Mouse (Mus musculus) urinary bladder, postnatal 10 days (tissue): ENCODE data around the gene Actn3.
A peak's percentile ranks its signal among the peaks of the same experiment; 100 is the strongest.
"Not testable (repeated sequence)": the region's sequence is repeated elsewhere in the genome, so short reads cannot be mapped to it uniquely, and the experiment has no call there.

Experiments used
- DNase-seq: peaks from one replicate; pipeline ENCODE4 v3.0.0; 2022; ENCODE audit warnings: low spot score

The Actn3 gene

DNA sequence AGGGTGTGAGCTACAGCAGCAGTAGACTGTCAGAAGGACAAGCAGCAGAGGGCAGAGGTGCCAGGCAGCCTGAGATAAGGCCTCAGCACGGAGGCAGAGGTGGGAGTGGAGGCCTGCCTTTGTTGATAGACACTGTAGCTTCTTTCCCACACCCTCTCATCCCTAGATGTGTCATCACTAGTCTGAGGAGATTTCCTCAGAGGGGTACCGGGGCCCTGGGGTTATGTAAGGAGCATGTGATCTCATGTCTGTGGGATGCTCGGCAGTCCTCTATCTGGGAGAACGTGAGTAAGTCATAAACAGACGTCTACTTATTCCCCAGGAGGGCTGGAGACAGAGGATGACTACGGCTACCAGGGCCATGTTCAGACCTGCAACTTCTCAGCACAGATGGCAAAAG is 18.6 kb downstream of the Actn3 start:
- DNase-seq, result no peak

DNA sequence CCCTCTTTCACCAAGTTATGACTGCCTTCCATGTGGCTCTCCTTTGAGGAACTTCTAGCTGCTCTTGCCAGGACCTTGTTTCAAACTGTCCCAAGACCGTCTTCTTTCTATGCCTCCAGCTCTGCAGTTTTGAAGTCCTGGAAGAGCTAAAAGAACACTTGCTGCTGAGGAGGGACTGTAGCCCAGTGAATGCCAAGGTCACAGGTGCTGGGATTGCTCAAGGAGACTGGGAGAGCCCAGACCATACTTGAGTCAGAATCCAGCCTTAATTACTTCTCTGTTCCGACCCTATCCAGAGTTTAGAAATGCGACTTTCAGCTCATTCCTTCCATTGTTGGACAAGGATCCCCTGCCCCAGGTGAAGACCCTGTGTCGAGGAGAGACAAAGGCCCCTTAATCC is 21.8 kb downstream of the Actn3 start:
- no peak for DNase-seq

DNA sequence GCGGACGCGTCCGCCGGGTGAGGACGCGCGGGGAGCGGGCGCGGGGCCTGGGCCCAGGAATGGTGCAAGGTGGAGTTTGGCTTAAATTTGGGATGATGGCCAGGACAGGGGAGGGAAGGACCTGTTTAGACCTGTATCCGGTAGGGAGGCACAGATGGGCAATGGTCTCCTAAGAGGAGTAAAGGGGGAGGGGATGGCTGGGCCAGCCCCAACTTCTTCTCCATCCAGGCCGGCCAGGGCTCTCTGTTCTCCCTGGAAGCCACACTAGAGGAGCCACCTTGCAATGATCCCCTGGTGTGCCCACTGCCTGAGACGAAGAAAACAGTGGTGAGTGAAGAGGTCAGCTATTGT is 22.3 kb downstream of the Actn3 start:
- no peak for DNase-seq

DNA sequence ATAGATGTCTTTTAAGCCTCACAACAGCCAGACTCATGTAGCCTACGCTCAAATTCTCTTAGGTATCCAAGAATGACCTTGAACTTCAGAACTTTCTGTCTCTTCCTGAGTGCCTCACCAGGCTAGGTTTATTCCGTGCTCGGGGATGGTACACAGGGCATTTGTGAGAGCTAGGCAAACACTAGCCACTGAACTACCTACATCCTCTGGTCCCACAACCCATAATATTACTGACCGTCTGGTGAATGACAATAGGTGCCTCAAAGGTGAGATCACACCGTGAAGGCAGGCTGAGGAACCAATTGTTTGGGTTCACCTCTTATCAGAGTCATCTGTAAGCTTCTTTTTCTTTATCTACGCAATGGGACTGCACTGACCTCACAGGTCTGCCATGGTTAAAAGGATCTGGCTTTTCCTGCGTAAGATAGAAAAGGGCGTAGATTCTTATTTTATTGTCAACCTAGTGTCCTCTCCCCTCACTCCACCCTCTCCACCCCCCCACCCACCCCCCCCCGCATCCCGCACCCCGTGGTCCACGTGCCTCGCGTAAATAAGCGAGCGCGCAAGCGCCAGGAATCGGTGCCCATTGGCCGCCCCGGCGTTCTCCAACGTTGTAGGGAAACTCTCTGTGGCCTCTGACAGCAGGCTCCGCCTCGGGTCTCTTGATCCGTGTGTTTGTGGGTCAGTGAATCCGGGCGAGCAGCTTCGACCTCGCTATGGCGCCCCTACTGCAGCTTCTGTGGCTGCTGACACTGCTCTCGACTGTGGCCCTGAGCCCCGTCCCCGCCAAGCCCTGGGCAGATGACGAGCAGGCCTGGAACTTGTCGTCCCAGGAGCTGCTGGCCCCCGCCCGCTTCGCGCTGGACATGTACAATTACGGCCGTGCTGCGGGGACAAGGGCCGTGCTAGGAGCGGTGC is 22.9 kb downstream of the Actn3 start, which contains the start of gene Ctsf:
TSS of gene Ctsf (plus strand) at position 579 of the 918 bp plus-strand sequence.
- peak; percentile 51 for DNase-seq

DNA sequence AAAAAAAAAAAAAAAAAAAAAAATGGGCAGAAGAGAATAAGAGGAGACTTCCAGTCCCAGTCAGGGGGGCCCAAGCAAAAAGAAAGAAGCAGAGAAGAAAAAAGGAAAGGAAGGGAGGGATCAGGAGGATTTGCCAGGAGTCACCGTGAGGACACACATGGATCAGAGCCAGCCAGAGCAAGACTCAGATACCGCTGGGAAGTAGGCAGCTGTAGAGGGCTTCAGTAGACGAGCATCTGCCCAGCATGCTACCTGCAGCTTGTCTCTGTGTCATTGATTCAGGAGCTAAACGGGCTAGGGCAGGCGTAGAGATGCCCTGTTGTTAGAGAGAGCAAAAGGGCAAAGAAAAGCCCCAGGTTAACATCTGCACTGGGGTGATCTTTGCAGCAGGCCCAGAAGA is 27.4 kb downstream of the Actn3 start:
- DNase-seq, result no peak

DNA sequence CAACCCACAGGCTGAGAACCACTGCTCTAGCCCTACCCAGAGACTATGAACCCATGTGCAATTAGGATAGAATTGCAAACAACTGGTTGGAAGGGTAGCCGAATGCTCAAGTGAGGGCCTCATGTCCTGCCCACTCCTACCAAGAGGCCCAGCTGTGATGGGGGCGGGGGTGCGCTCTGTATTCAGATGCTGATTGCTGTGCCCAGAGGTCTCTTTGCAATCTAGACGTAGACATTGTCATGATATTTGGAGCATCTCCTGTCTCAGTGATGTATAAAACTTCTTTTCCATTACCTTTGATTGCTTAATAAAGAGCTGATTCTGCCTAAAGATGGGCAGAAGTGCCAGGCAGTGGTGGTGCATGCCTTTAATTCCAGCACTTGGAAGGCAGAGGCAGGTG is 27.9 kb downstream of the Actn3 start:
- no peak for DNase-seq

DNA sequence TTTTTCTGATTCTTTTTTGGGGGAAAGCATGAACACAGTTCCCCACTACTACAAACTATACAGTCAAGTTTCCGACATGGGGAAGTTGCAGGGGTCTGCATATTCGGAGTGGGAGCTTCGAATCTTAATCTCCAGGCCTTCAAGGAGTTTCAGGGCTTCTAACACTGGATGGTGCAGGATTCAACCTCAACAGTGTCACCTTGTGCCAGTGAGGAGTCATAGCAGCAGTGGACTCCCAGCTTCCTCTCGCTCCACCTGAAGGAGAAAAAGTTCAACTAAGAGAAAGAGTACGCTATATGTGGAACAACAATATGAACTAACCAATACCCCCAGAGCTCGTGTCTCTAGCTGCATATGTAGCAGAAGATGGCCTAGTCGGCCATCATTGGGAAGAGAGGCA is 30.2 kb downstream of the Actn3 start:
- no peak for DNase-seq

DNA sequence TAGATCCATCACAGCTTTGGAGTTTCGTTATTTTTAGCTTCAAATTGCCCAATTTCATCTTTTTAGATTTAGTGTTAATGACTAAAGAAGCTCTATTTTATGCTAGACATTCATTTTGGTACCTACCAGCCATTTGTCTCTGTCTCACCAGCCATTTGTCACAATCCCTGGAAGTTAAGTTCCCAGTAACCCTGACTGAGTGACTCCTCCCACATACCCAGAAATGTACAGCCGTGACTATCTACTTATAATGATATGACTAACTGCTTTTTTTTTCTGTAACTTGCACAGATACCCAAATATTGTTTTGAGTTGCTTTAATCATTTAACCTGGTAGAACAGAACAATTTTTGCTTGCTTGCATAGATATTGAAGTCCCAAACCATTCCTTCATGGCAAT is 31.9 kb downstream of the Actn3 start:
- DNase-seq, result no peak

DNA sequence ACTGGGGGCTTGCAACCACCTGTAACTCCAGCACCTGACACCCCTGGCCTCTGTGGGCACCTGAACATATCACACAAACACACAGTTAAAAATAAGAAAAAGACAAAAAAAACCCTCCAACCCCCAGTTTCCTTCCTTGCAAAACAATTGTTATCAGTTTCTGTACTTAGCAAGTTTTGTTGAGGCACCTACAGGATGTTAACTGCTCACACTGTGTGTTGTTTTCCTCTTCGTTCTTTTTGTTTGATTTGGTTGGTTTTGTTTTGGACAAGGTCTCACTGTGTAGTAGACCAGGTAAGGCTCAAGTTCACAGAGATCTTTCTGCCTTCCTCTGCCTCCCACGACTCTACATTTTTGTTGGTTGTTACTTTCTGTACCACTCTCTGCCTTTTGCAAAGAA is 35.1 kb downstream of the Actn3 start:
- no peak for DNase-seq

DNA sequence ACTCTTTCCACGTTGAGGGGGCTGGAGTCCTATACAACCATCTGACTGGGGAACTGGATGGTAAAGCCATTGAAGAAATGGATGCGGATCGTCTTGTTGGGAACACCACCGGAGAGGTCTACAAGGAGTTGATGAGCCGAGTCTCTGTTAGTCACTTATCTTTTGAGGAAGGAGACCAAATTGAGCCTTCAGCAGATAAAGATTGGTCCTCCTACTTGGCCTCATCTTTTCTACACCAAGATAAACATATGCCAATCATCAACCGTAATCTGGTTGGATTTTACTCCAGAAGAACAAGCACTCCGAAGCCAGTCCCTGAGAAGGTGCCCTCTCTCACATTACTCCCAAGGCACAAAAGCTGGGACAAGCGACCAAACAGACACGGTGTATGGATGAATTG is 36.9 kb downstream of the Actn3 start:
- DNase-seq, result no peak

DNA sequence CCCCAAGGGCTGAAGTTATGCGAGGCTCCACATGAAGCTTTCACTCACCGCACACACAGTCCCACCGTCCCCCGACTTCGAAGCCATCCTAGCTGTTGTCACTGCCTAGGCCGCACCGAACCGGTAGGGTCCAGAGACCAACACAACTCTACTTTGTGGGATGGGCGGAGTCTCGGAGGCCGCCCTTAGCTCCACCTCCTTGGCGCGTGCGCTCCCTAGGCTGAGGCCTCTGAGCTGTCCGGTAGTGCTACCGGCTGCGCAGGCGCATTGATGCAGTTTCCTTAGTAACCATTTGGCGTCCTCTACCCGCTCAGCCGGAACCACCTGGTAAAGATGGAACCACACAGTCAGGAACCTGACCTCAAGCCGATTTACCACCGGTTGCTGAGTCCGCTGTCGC is 38.6 kb downstream of the Actn3 start, which contains the start of the genes Ccs and Ccdc87:
TSS of gene Ccs (minus strand) at position 184 of the 400 bp plus-strand sequence.
TSS of gene Ccdc87 (plus strand) at position 218 of the 400 bp plus-strand sequence.
- DNase-seq, result peak; percentile 84

DNA sequence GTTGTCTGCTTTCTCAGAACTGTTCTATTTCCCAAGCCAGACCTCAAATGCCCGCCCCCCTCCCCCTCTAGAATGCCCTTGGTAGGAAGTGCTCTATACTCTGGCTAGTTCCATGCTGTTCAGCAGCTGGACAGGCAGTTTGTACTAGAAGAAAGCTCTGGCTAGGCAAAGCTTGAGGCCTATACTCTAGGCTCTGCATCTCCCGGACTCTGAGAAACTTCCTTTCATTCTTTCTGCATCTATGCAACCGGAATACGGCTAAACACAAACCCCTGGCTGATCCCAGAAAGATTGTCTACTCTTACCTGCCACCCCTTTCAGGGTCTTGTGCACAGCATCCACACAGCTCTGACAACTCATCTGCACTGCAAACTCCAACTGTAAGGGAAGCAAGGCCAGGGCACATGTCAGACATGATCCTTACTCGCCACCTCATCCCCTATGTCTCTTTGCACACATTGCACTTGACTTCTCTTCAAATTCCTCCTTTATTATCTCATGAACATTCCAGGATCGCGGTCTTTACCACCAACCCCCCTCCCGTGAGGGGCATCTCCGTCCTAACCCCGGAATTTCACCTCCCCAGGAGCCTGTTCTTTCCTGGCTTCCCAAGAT is 39.1 kb downstream of the Actn3 start:
- DNase-seq, result no peak

DNA sequence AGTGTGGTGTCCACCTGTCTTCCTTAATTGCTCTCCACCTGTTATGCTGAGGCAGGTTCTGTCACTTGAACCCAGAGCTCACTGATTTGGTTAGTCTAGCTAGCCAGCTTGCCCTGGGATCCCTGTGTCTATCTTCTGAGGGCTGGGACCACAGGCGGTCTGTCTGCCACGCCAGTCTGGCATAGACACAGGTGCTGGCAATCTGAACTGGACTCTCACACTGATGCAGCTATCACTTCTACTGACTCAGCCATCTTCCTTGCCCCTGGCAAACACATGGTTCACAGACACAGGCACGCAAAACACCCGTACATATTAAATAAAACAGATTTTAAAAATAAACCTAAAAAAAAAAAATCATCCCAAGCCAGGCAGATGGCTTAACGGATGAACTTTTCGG is 40.7 kb downstream of the Actn3 start:
- DNase-seq, result no peak

DNA sequence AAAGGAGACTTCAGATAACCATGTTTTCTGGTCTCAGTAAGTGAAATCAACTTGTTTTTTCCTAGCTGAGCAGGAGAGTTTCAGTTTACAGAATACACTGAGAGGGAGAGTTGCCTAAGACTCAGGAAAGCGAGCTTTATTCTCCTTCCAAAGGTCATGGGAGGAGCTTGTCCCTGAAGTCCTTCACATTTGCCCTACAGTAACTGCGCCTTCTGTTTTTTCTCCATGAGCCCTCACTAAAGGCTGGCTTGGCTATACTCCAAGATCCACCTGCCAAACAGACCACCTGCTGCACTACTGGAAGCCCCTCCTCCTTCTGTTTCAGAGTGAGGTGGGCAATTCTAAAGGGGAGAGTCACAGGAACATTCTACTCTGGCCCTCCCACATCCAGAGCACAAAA is 41.6 kb downstream of the Actn3 start:
- no peak for DNase-seq

DNA sequence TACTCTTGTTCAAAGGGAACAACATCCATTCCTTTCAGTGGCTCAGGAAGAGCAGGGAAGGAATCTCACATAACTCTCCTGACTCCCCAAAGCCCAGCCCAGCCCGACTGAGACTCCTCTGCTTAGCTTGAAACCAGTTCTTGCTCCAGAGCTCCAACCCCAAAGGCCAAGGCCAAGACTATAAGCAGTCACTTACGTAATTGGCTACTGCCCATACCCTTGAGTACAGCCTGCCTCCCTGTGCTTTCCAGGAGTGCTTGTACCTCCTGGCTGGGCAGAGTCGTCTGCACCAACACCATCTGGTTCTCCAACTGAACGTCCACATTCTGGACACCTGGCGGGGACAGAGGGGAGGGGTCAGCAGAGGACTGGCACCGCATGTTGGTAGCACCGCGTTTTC is 43.7 kb downstream of the Actn3 start:
- no peak for DNase-seq

DNA sequence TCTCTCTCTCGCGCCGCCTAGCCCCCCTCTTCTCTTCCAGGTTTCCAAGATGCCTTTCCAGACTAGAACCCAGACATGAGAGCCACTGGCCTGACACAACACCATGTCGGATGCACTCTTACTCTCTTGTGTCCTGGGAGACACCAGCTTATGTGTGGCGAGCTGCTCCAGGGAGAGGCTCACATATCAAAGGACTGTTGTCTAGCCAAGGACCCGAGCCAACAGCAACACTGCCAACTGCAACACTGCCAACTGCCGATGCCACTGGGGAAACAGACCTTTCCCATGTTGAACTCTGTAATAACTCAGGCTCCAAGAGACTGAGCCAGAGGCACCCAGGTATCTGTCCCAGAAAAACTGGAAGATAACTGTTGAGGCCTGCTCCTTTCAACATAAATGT is 48.6 kb downstream of the Actn3 start:
- no peak for DNase-seq

DNA sequence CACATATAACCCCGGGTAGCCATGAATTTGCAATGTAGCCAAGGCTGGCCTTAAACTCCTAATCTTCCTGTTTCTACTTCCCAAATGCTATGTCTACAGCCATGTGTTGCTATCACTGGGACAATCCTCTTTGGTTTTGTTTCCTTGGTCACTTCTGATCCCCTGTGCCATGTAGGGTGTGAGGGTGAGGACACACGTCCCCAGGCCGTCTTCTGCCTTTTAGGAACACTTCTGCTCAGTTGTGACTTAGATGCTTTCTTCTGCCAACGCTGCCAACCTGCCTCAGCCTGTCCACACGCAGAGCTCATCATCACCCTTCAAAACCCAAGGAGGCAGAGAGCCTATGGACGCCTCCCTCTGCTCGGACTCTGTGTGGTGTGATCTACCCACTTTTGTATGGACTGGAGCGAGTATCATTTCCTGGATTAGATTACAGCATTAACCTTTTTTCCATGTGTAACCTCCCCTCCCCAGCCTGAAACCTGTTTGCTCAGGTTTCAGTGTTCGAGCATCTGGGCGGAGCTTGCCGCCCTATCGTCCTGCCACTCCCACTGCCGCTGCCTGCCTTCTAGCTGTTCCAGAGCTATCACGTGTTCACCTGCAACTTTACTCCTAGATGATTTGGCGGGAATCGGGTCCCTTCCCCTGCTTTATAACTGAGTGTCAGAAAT is 49.1 kb downstream of the Actn3 start:
- DNase-seq, result no peak

DNA sequence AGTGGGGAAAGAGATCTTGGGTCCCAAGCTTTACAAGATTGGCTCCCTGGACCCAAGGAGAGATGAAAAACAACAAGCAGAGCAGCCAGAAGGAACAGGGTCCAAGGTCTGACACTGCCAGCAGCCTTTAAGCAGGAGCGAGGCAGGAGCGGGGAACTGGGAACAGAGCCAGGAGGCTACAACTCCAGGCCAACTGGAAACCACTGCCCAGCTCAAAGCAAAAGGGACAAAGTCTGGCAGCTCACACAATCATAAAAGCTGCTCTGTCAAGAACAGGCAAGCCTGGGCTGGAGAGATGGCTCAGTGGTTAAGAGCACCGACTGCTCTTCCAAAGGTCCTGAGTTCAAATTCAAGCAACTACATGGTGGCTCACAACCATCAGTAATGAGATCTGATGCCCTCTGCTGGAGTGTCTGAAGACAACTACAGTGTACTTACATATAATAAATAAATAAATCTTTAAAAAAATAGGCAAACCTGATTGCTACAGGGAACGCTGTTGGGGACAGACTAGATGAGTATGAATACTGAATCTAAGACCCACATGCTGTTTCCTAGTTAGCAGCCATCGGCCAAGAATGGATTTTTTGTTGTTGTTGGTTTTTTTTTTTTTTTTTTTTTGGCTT is 56.9 kb downstream of the Actn3 start:
- DNase-seq, result no peak

DNA sequence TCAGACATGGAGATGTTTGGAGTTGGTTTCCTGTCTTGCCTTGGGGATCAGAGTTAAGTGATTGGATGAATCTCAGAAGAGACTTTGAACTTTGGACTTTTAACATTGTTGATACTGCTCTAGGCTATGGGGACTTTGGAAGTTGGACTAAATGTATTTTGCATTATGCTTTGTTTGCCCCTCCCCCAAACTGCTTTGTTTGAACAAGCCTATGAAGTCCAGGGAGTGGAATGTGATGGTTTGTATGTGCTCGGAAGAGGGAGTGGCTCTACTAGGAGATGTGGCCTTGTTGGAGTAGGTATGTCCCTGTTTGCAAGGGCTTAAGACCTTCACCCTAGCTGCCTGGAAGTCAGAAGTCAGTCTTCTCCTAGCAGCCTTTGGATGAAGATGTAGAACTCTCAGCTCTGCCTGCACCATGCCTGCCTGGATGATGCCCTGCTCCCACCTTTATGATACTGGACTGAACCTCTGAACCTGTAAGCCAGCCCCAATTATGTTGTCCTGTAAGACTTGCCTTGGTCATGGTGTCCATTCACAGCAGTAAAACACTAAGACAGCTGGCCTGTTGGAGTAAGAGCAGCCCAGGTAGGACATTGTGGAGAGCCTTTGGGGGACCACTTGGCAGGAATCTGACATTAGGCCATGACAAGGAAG is 60.4 kb downstream of the Actn3 start:
- DNase-seq, result no peak

DNA sequence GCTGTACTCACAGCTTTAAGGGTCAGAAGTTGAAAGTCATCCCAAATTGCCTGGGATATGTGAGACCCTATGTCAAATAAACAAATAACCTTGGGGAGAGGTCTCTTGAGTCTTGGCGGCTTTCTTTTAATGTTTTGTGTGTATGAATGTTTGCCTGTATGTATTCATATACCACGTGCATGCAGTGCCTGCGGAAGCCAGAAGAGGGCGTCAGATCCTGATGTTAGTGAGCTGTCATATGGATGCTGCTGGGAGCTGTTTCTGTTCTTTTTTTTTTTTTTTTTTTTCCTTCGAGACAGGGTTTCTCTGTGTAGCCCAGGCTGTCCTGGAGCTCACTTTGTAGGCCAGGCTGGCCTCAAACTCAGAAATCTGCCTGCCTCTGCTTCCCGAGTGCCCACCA is 64.7 kb downstream of the Actn3 start:
- no peak for DNase-seq

DNA sequence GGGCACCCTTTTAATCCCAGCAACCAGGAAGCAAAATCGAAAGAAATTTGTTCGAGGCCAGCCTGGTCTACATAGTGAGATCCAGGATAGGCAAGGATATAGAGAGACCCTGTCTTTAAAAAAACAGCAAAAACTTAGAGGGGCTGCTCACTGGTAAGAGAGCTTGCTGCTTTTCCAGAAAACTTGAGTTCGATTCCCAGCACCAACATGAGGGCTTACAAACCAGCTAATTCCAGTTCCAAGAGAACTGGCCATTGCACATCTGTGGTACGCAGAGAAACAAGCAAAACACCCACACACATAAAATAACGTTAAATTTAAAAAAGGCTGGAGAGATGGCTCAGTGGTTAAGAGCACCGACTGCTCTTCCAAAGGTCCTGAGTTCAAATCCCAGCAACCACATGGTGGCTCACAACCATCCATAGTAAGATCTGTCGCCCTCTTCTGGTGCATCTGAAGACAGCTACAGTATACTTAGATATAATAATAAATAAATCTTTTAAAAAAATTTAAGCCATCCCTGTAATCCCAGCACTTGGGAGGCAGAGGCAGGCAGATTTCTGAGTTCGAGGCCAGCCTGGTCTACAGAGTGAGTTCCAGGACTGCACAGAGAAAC is 65.3 kb downstream of the Actn3 start:
- DNase-seq, result not testable (repeated sequence)

DNA sequence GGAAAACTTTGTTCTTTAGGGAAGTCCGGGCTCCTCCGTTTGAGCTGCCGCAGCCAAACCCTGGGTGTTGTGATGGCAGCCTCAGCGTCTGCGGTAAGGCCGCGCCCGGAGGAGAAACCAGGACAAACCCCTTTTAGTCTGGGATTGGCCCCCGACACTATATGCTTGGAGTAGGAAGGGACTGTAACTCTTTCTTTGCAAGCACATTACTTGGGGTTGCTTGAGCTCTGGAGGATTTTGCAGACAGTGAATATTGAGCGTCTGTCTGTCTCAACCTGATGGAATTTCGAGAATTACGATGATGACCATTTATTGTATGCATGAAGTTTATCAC is 65.8 kb downstream of the Actn3 start:
- no peak for DNase-seq
